Mouse (Mus musculus): ENCODE data around the gene Ccdc134.

Ccdc134 gene

DNA sequence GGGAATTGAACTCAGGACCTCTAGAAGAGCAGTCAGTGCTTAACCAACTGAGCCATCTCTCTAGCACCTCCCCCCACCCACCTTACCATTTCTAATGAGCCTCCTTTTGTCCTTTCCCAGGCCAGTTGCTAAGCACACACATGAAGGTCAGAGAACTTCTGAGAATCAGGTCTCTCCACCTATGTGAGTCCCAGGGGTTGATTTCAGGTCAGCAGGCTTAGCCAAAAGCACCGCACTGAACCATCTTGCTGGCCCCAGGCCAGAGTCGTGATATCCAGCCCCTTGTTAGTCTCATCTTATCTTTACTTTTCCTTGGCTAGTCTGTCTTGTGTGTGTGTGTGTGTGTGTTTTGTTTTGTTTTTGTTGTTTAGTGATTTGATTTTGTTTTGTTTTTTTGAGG lies 17.7 kb downstream of the Ccdc134 start:
- H3K27me3 ChIP-seq (ENCODE audit: insufficient read depth, low read length), result no peaks in the 10 kb centered on the region
- H3K9me3 ChIP-seq (ENCODE audit: low read length), result peaks cover 4% of the 10 kb centered on the region; the same call in 1 of the 2 replicates
- peaks cover 64% of the 10 kb centered on the region for H3K4me1 ChIP-seq (replicated peaks; ENCODE audit: low read depth, low read length)
- H3K4me3 ChIP-seq (replicated peaks; ENCODE audit: low read length), result peak overlapping the region; percentile 74; the same call in 1 of the 2 replicates
- TF ChIP-seq POU5F1 (IDR thresholded peaks at IDR 0.05; ENCODE audit: borderline replicate concordance, low read length), result no peak
- H3K36me3 ChIP-seq (ENCODE audit: insufficient read depth, low read length), result peaks cover 39% of the 10 kb centered on the region

DNA sequence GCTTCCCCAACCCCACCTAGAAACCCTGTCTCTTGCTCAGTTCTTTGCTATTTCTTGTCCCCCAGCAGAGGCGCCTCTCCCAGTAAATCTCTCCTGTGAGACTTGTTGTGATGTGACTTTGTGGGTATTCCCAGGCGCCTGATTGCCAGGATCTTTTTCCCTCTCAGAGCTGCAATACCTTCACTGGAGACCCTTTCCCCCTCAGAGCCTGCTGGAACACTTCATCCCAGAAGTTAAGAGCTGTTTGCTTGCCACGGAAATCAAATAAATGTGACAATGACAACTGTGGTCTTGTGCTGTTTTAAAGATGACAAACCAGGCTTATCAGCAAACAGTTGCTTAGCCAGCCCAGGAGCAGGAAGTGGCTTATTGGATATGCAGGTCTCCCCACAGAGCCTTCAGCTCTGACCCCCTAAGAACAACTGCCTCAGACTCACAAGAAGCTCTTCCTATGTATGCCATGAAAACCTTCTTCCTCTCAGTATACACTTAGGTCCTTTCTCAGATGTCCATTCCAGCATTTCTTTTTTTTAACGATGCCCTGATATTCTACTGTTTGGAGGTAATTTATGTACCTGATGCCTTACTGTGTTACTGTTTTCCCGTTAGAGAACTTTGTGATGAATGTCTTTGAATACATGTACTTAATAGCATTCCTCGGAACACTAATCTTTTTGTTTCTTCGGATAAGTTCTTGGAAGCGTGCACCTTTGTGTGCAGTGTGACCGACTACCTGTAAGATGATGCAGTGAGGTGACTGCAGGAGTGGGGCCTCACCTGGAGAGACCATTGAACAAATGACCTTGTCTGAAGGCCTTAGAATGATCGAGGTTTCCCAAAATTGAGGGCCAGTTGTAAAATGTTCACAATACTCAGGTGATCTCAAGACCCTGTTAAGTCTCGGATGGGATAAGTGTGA lies 18.4 kb downstream of the Ccdc134 start:
- TF ChIP-seq CTCF (conservative IDR thresholded peaks at IDR 0.05; ENCODE audit: low read length) (no peak), POU5F1 (IDR thresholded peaks at IDR 0.05; ENCODE audit: borderline replicate concordance, low read length) (no peak), NANOG (IDR thresholded peaks at IDR 0.05; ENCODE audit: borderline replicate concordance, low read length) (no peak)
- peak overlapping the region; percentile 74 for H3K4me3 ChIP-seq (replicated peaks; ENCODE audit: low read length)
- peaks cover 64% of the 10 kb centered on the region for H3K4me1 ChIP-seq (replicated peaks; ENCODE audit: low read depth, low read length)
- H3K9me3 ChIP-seq (ENCODE audit: low read length), result peaks cover 4% of the 10 kb centered on the region; the same call in 1 of the 2 replicates
- H3K36me3 ChIP-seq (ENCODE audit: insufficient read depth, low read length), result peaks cover 40% of the 10 kb centered on the region
- H3K27me3 ChIP-seq (ENCODE audit: insufficient read depth, low read length), result no peaks in the 10 kb centered on the region

DNA sequence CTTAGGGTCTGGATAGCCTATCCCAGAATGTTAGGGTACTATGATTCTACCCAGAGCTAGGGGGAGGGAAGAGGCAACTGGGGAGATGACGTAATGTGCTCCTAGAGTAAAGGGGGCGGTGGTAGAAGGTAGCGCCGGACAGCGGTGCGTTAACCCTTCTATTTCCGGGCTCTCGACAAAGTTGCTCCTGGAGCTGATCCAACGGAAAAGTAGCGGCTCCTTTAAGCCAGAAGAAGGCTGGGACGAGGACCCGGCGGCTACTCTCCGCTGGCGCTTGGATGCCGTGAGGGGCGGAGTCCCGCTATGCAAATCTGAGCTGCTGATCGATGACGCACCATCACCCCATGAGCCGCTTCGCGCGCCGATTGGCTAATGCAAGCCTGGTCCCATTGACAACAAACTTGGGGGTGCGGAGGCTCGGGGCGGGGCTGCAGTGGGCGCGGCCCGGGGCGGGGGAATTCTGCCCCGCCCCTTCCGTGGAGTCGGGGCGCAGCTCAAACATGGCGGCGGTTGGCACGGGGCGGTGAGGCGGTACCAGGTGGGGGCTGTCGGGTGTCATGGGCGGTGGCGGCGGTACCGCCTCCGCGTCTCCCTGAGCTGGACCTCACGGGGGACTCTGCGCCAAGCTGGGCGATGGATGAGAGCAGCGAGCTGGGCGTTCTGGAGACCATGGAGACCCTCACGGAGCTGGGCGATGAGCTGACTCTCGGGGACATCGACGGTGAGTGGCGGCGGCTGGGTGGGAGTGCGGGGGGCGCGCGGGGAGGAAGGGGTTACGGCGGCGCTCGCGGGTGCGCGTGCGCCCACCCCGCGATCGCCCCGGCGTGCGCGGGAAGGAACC lies 19.3 kb downstream of the Ccdc134 start, which contains the start of gene Srebf2:
Gene Srebf2, plus strand, starts transcription at position 412 of the 841 bp plus-strand sequence.
- peak within 1 kb of the TSS; percentile 96 for H3K4me3 ChIP-seq (replicated peaks; ENCODE audit: low read length)

DNA sequence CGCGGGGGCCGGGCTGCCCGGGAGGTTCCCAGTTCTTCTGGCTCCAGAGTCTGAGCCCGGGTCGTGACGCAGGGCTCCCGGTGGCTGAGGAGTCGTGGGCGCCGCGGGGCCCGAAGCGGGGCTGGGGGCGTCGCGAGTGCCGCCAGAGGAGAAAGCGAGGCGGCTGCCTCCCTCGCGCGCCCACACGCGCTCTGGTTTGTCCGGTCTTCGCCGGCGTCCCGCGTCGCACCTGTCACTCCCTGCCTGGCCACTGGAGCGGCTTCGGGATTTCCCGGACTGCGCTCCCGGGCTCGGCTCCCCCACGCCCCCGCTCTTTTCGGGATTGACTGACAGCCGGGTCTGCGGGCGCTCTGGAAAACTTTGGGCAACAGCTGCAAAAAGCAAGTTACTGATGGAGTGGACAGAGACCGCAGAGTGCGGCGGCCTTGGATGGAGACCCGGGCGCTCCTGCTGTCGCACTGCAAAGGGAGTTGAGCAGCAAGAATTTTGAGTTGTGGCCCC lies 19.9 kb downstream of the Ccdc134 start:
- peaks cover 76% of the 10 kb centered on the region for H3K4me1 ChIP-seq (replicated peaks; ENCODE audit: low read depth, low read length)
- peak overlapping the region; percentile 96 for H3K4me3 ChIP-seq (replicated peaks; ENCODE audit: low read length)
- H3K36me3 ChIP-seq (ENCODE audit: insufficient read depth, low read length), result peaks cover 38% of the 10 kb centered on the region
- peaks cover 4% of the 10 kb centered on the region; the same call in 1 of the 2 replicates for H3K9me3 ChIP-seq (ENCODE audit: low read length)
- no peaks in the 10 kb centered on the region for H3K27me3 ChIP-seq (ENCODE audit: insufficient read depth, low read length)
- TF ChIP-seq POU5F1 (IDR thresholded peaks at IDR 0.05; ENCODE audit: borderline replicate concordance, low read length) (no peak), NANOG (IDR thresholded peaks at IDR 0.05; ENCODE audit: borderline replicate concordance, low read length) (no peak), CTCF (conservative IDR thresholded peaks at IDR 0.05; ENCODE audit: low read length) (no peak)

More for the DNA sequence above, 19.3 kb downstream of the Ccdc134 start, which contains the start of gene Srebf2:
- peaks cover 69% of the 10 kb centered on the region for H3K4me1 ChIP-seq (replicated peaks; ENCODE audit: low read depth, low read length)
- no peaks in the 10 kb centered on the region for H3K27me3 ChIP-seq (ENCODE audit: insufficient read depth, low read length)
- H3K36me3 ChIP-seq (ENCODE audit: insufficient read depth, low read length), result peaks cover 37% of the 10 kb centered on the region
- peaks cover 4% of the 10 kb centered on the region; the same call in 1 of the 2 replicates for H3K9me3 ChIP-seq (ENCODE audit: low read length)
- TF ChIP-seq CTCF (conservative IDR thresholded peaks at IDR 0.05; ENCODE audit: low read length) (no peak), POU5F1 (IDR thresholded peaks at IDR 0.05; ENCODE audit: borderline replicate concordance, low read length) (no peak), NANOG (IDR thresholded peaks at IDR 0.05; ENCODE audit: borderline replicate concordance, low read length) (no peak)

DNA sequence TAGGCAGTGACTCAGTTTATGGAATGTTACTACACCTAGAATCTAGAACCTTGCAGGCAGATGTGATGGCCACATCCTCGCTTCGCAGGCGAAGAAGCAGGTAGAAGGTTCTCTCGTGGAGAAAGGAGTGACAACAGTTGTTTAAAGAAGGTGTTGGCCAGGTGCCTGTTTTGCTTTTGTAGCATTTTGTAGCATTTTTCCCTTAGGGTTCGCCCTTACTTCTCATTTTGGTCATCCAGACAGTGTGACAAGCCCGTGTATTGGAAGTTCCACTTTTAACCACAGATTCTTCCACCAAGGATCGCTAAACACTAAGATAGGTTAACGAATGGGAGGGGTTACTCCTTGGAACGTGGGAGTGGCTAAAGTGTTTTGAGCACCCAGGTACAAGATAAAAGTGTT lies 20.8 kb downstream of the Ccdc134 start:
- Histone ChIP-seq H3K4me3 (replicated peaks; ENCODE audit: low read length) (peak overlapping the region; percentile 96), H3K4me1 (replicated peaks; ENCODE audit: low read depth, low read length) (peaks cover 85% of the 10 kb centered on the region), H3K27me3 (ENCODE audit: insufficient read depth, low read length) (no peaks in the 10 kb centered on the region), H3K9me3 (ENCODE audit: low read length) (peaks cover 4% of the 10 kb centered on the region; the same call in 1 of the 2 replicates), H3K36me3 (ENCODE audit: insufficient read depth, low read length) (peaks cover 41% of the 10 kb centered on the region)
- TF ChIP-seq NANOG (IDR thresholded peaks at IDR 0.05; ENCODE audit: borderline replicate concordance, low read length), result no peak
- no peak for TF ChIP-seq CTCF (conservative IDR thresholded peaks at IDR 0.05; ENCODE audit: low read length)

GRCm38 (mm10) chr15:82150042-82150441 lies 22.3 kb downstream of the Ccdc134 start:
- Histone ChIP-seq H3K36me3 (ENCODE audit: insufficient read depth, low read length) (peaks cover 56% of the 10 kb centered on the region), H3K4me1 (replicated peaks; ENCODE audit: low read depth, low read length) (peaks cover 86% of the 10 kb centered on the region), H3K4me3 (replicated peaks; ENCODE audit: low read length) (no peak overlapping the region), H3K9me3 (ENCODE audit: low read length) (peaks cover 4% of the 10 kb centered on the region; the same call in 1 of the 2 replicates), H3K27me3 (ENCODE audit: insufficient read depth, low read length) (no peaks in the 10 kb centered on the region)
- TF ChIP-seq NANOG (IDR thresholded peaks at IDR 0.05; ENCODE audit: borderline replicate concordance, low read length) (no peak), POU5F1 (IDR thresholded peaks at IDR 0.05; ENCODE audit: borderline replicate concordance, low read length) (no peak), CTCF (conservative IDR thresholded peaks at IDR 0.05; ENCODE audit: low read length) (no peak)

DNA sequence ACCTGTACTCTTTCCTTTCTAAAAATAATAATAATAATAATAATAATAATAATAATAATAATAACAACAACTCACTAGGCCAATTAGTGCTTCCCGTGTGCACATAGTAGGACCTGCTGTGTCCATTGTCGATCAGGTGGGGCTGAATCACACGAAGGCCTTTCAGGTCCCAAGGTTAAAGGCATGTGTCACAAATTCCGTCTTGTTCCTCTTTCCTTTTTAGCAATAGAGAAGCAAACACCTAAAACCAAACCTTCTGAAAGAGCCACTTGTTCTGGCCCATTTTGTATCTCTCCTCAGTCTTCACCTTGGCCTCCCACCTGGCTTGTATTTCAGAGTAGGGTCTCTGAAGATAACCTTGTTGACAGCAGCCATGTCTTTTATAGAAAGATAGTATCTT lies 23.5 kb downstream of the Ccdc134 start:
- H3K4me1 ChIP-seq (replicated peaks; ENCODE audit: low read depth, low read length), result peaks cover 86% of the 10 kb centered on the region
- no peaks in the 10 kb centered on the region for H3K27me3 ChIP-seq (ENCODE audit: insufficient read depth, low read length)
- peaks cover 61% of the 10 kb centered on the region for H3K36me3 ChIP-seq (ENCODE audit: insufficient read depth, low read length)
- no peak overlapping the region for H3K4me3 ChIP-seq (replicated peaks; ENCODE audit: low read length)
- H3K9me3 ChIP-seq (ENCODE audit: low read length), result peaks cover 4% of the 10 kb centered on the region; the same call in 1 of the 2 replicates
- TF ChIP-seq NANOG (IDR thresholded peaks at IDR 0.05; ENCODE audit: borderline replicate concordance, low read length) (no peak), POU5F1 (IDR thresholded peaks at IDR 0.05; ENCODE audit: borderline replicate concordance, low read length) (no peak), CTCF (conservative IDR thresholded peaks at IDR 0.05; ENCODE audit: low read length) (no peak)

DNA sequence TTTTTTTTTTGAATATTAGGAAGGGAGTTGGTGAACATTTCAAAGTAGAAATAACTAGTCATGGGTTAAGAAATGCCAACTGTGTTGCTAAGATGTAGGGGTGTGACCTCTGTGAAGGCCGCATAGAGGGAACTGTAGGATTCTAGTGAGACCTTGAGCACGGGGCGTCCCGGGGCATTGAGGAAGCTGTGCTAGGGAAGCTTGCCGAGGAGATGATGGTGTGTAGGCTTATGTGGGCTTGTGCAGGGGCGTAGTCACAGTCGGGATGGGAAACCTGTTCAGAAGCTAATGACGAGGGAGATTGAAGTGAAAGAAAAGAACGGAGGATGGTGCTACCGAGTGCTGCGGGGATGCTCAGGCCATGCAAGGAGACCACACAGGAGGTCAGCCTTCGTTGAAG lies 24.3 kb downstream of the Ccdc134 start:
- TF ChIP-seq POU5F1 (IDR thresholded peaks at IDR 0.05; ENCODE audit: borderline replicate concordance, low read length) (no peak), CTCF (conservative IDR thresholded peaks at IDR 0.05; ENCODE audit: low read length) (no peak), NANOG (IDR thresholded peaks at IDR 0.05; ENCODE audit: borderline replicate concordance, low read length) (no peak)
- Histone ChIP-seq H3K4me3 (replicated peaks; ENCODE audit: low read length) (0 out of 2 replicates have a peak overlapping the region, but pooled peaks have one; percentile 3), H3K36me3 (ENCODE audit: insufficient read depth, low read length) (peaks cover 67% of the 10 kb centered on the region), H3K9me3 (ENCODE audit: low read length) (peaks cover 4% of the 10 kb centered on the region; the same call in 1 of the 2 replicates), H3K27me3 (ENCODE audit: insufficient read depth, low read length) (no peaks in the 10 kb centered on the region), H3K4me1 (replicated peaks; ENCODE audit: low read depth, low read length) (peaks cover 91% of the 10 kb centered on the region)
